Mouse (Mus musculus) left cerebral cortex, adult 2 months (tissue): ENCODE measurements around the gene Grid1. TPM values are rescaled to one million over a fixed set of nuclear protein-coding genes. Genes with fewer than 3 reads are reported as not detected.

Experiments
- DNase-seq, 2 experiments: peaks; one replicate each; pipeline ENCODE4 v3.0.0; 2021 to 2022; ENCODE audit warnings: low spot score in 2 of 2, mixed read lengths in 1 of 2; ENCODE audit errors: extremely low spot score in 1 of 2
- H3K27ac ChIP-seq: fragments of 200-600 bp; 2 replicates; pipeline ENCODE4 v1.8.1; 2022
- H3K4me3 ChIP-seq: fragments of 200-600 bp; 2 replicates; pipeline ENCODE4 v1.8.1; 2022
- CTCF ChIP-seq: fragments of 200-600 bp; IDR thresholded peaks from 2 replicates; pipeline ENCODE4 v1.8.1; 2022; ENCODE audit warnings: antibody characterized with exemption, mild to moderate bottlenecking, moderate library complexity
- intact Hi-C: fragments of 180-260 bp; cut with DNase I; formaldehyde crosslinking; loops from one replicate; pipeline ENCODE4 v1.15.1; 2025
- total RNA-seq, 2 experiments: library from RNA; stranded (reverse); gene quantifications; 2 replicates each; pipeline ENCODE4 v1.2.3; 2021

Gene Grid1
- total RNA-seq, 2 experiments from 2014 or later, result 47.7 to 48.6 TPM

GRCm38 (mm10) chr14:34837145-34837544, 17.2 kb downstream of the Grid1 start:
- TF ChIP-seq CTCF, result no peak
- no peak for DNase-seq
- intact Hi-C loops, result no loop called here
- H3K27ac ChIP-seq, result no peak overlapping the region
- H3K4me3 ChIP-seq, result no peak overlapping the region

- no peak overlapping the region for H3K27ac ChIP-seq
- no peak for TF ChIP-seq CTCF
- no peak overlapping the region for H3K4me3 ChIP-seq
- intact Hi-C loops, result no loop called here
- DNase-seq, result no peak
Observed at GRCm38 (mm10) chr14:34838999-34839398, 19.1 kb downstream of the Grid1 start.

- TF ChIP-seq CTCF, result no peak
- intact Hi-C loops, result no loop called here
- Histone ChIP-seq H3K27ac (no peak overlapping the region), H3K4me3 (no peak overlapping the region)
- no peak for DNase-seq
Observed at GRCm38 (mm10) chr14:34839898-34840297, 20.0 kb downstream of the Grid1 start.

- DNase-seq, result no peak
- TF ChIP-seq CTCF, result no peak
- intact Hi-C loops, result no loop called here
- Histone ChIP-seq H3K27ac (no peak overlapping the region), H3K4me3 (no peak overlapping the region)
Observed at GRCm38 (mm10) chr14:34843579-34843978, 23.7 kb downstream of the Grid1 start.

GRCm38 (mm10) chr14:34844166-34844565, 24.3 kb downstream of the Grid1 start:
- no peak for TF ChIP-seq CTCF
- Histone ChIP-seq H3K27ac (no peak overlapping the region), H3K4me3 (no peak overlapping the region)
- no peak for DNase-seq
- intact Hi-C loops, result no loop called here

GRCm38 (mm10) chr14:34846799-34847198, 26.9 kb downstream of the Grid1 start:
- intact Hi-C loops, result no loop called here
- Histone ChIP-seq H3K27ac (no peak overlapping the region), H3K4me3 (no peak overlapping the region)
- no peak for DNase-seq
- TF ChIP-seq CTCF, result no peak

GRCm38 (mm10) chr14:34847625-34848024, 27.7 kb downstream of the Grid1 start:
- Histone ChIP-seq H3K27ac (no peak overlapping the region), H3K4me3 (no peak overlapping the region)
- no peak for TF ChIP-seq CTCF
- DNase-seq, result no peak
- intact Hi-C loops, result no loop called here

GRCm38 (mm10) chr14:34860891-34861780, 41.2 kb downstream of the Grid1 start:
- H3K27ac ChIP-seq, result no peak overlapping the region
- TF ChIP-seq CTCF, result no peak
- intact Hi-C loops, result no loop called here
- no peak for DNase-seq
- H3K4me3 ChIP-seq, result no peak overlapping the region

GRCm38 (mm10) chr14:34867266-34867665, 47.4 kb downstream of the Grid1 start:
- intact Hi-C loops, result no loop called here
- no peak for DNase-seq
- no peak for TF ChIP-seq CTCF
- no peak overlapping the region for H3K27ac ChIP-seq
- H3K4me3 ChIP-seq, result no peak overlapping the region

GRCm38 (mm10) chr14:34868513-34869260, 48.8 kb downstream of the Grid1 start:
- DNase-seq, result no peak
- Histone ChIP-seq H3K27ac (no peak overlapping the region), H3K4me3 (no peak overlapping the region)
- no peak for TF ChIP-seq CTCF
- intact Hi-C loops, result no loop called here

GRCm38 (mm10) chr14:34879996-34880395, 60.1 kb downstream of the Grid1 start:
- no peak overlapping the region for H3K4me3 ChIP-seq
- no peak for TF ChIP-seq CTCF
- intact Hi-C loops, result no loop called here
- DNase-seq, result no peak
- no peak overlapping the region for H3K27ac ChIP-seq

GRCm38 (mm10) chr14:34880431-34881421, 60.8 kb downstream of the Grid1 start:
- Histone ChIP-seq H3K27ac (no peak overlapping the region), H3K4me3 (no peak overlapping the region)
- DNase-seq, result no peak
- no peak for TF ChIP-seq CTCF
- intact Hi-C loops, result no loop called here
